Mouse (Mus musculus) gastrocnemius, postnatal 14 days (tissue): ENCODE results near the gene Gm5426. TPM values are rescaled to one million over a fixed set of nuclear protein-coding genes. Genes with fewer than 3 reads are reported as not detected.

Experiments used
- DNase-seq: peaks from one replicate; pipeline ENCODE4 v3.0.0; 2021; ENCODE audit warnings: mixed read lengths
- intact Hi-C: fragments of 180-260 bp; cut with DNase I; formaldehyde crosslinking; loops from one replicate; pipeline ENCODE4 v1.15.1; 2025; ENCODE audit warnings: low total_unique reads
- microRNA-seq, 2 experiments: library from miRNA; unstranded; fragments of <30 nt; microRNA quantifications; one replicate each; pipeline ENCODE4 v1.2.0; 2021
- total RNA-seq, 2 experiments: library from RNA; stranded (reverse); gene quantifications; 2 replicates each; pipeline ENCODE4 v1.2.3; 2021

The Gm5426 gene
- total RNA-seq, 2 experiments from 2014 or later, result not detected

GRCm38 (mm10) chr10:96185601-96186000, 49.2 kb downstream of the Gm5426 start:
- intact Hi-C loops, result no loop called here
- no peak for DNase-seq

Small RNAs within 50 kb of the gene (microRNA-seq; reads per million reads assigned to microRNA genes)
- gene Gm22913, result 0 reads per million in 2 experiments

Other genes with a start within 250 kb of the Gm5426 start
- gene Eea1, start 196.0 kb upstream of the Gm5426 start, total RNA-seq, result 10 to 100 TPM; 16.7 to 20.7 TPM